8 mouse cellular contexts compared by ENCODE assay signal in genomic region chr8:114018364-114018763, GRCm38 (mm10).
DNase-seq lines count a peak whose midpoint lies in the region.

No protein-coding gene starts in this region.

- intact Hi-C loops in heart, postnatal 36 days (cut with DNase I): no loop called here

- peak; percentile 89 for DNase-seq in heart, adult 11 months
- DNase-seq in heart, postnatal 36 days: no peak
- DNase-seq in 3T3-L1 (ENCODE audit: low read depth, low spot score): peak; percentile 56
- peak; percentile 36 for DNase-seq in embryo, embryonic 11.5 days (ENCODE audit: low read depth, low spot score)
- DNase-seq in kidney, postnatal 36 days: peak; percentile 8 to 16
- no peak for DNase-seq in c-Kit-positive CD71-positive TER-119-positive erythroid progenitor cells, embryonic 14.5 days (ENCODE audit: low spot score)
- DNase-seq in spleen, adult 12 weeks (ENCODE audit: low spot score): no peak
- DNase-seq in gastrocnemius, postnatal 4 days (ENCODE audit: low spot score in 2 of 2): no peak

Comparison
In these comparisons a context has a peak if more than half of its experiments do, and no peak if none do; other contexts are left out.
1. DNase-seq: peak in heart, adult 11 months (single experiment), 3T3-L1 (single experiment), embryo, embryonic 11.5 days (single experiment) and kidney, postnatal 36 days (2 of 2); none in heart, postnatal 36 days (0 of 2), c-Kit-positive CD71-positive TER-119-positive erythroid progenitor cells, embryonic 14.5 days (single experiment), spleen, adult 12 weeks (single experiment) and gastrocnemius, postnatal 4 days (0 of 2).